In the genomic region with DNA sequence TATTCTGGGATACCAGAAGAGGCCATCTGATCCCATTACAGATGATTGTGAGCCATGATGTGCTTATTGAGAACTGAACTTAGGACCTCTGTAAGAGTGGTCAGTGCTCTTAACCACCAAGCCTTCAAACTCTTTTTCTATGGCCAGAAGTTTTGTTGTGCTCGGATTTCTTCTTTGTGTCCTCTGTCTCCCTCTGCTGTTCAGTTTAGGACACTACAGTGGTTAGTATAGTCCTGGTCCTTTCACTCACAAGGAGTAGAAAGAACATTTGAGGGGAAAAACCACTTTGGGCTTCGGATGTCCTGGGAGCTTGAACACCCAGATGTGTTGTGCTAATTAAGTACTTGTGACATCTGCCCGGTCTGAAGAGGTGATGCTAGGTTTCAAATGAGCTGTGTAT, we compare ENCODE assay signal across 9 mouse cellular contexts.
DNase-seq lines count a peak whose midpoint lies in the region; ATAC-seq and TF ChIP-seq lines count a peak whose summit lies in the region.
"Had no signal": no experiment of that assay in that cellular context is flagged by ENCODE, and none has a peak within 500 bp of the region (broad histone marks: within the 10 kb centered on the region; RNA-seq: fewer than 3 reads in every experiment).

No protein-coding gene starts in this region.

- H3K27me3 ChIP-seq in embryonic facial prominence, embryonic 11.5 days (ENCODE audit: control insufficient read depth, insufficient read depth, low read length) = no peaks in the 10 kb centered on the region
- H3K27me3 ChIP-seq in embryonic facial prominence, embryonic 10.5 days (replicated peaks; ENCODE audit: low read depth, poor library complexity, severe bottlenecking) = no peaks in the 10 kb centered on the region
- no peaks in the 10 kb centered on the region for H3K27me3 ChIP-seq in lung, postnatal 0 days (replicated peaks; ENCODE audit: insufficient read depth, low read length)
- H3K27me3 ChIP-seq: limb, embryonic 12.5 days had no signal

- no peak for ATAC-seq in embryonic facial prominence, embryonic 11.5 days (replicated peaks; ENCODE audit: insufficient number of reproducible peaks, low FRiP score, low TSS enrichment, low read depth)
- no peak for ATAC-seq in lung, postnatal 0 days

- H3K27ac ChIP-seq in embryonic facial prominence, embryonic 11.5 days (replicated peaks; ENCODE audit: low read depth, low read length) = no peak overlapping the region
- H3K27ac ChIP-seq in embryonic facial prominence, embryonic 10.5 days (replicated peaks) = no peak overlapping the region
- no peak overlapping the region for H3K27ac ChIP-seq in lung, postnatal 0 days (ENCODE audit: low read length)
- H3K27ac ChIP-seq: limb, embryonic 12.5 days had no signal

- DNase-seq in embryonic facial prominence, embryonic 11.5 days (ENCODE audit: low spot score) = peak; percentile 59
- DNase-seq in embryonic facial prominence, embryonic 10.5 days (ENCODE audit: low spot score) = no peak
- peak; percentile 10 for DNase-seq in lung, postnatal 0 days (ENCODE audit: low spot score)
- no peak for DNase-seq in lung, adult 18-20 months
- peak; percentile 24 for DNase-seq in embryo, embryonic 9.5 days (ENCODE audit: extremely low spot score)
- DNase-seq in retina, adult 2 months (ENCODE audit: low read depth, low spot score) = peak; percentile 22
- DNase-seq in thymus, postnatal 14 days = no peak
- DNase-seq in heart, adult 9 months (ENCODE audit: low spot score in 2 of 2) = no peak

- TF ChIP-seq EP300 in lung, postnatal 0 days (IDR thresholded peaks at IDR 0.05) = no peak

- 66% methylated on average over 3 of the region's 3 CpGs for WGBS in embryonic facial prominence, embryonic 11.5 days
- WGBS in embryonic facial prominence, embryonic 10.5 days = 66% methylated on average over 3 of the region's 3 CpGs
- 51% methylated on average over 3 of the region's 3 CpGs for WGBS in lung, postnatal 0 days

- H3K9ac ChIP-seq in embryonic facial prominence, embryonic 11.5 days (replicated peaks; ENCODE audit: low read length) = no peak overlapping the region
- no peak overlapping the region for H3K9ac ChIP-seq in lung, postnatal 0 days (replicated peaks; ENCODE audit: low read depth)
- H3K9ac ChIP-seq: limb, embryonic 12.5 days had no signal

- H3K4me2 ChIP-seq in embryonic facial prominence, embryonic 11.5 days (ENCODE audit: low read depth, low read length) = no peak overlapping the region
- H3K4me2 ChIP-seq in lung, postnatal 0 days (replicated peaks; ENCODE audit: low read depth, low read length) = no peak overlapping the region
- H3K4me2 ChIP-seq: limb, embryonic 12.5 days had no signal

- no peaks in the 10 kb centered on the region for H3K4me1 ChIP-seq in embryonic facial prominence, embryonic 11.5 days (ENCODE audit: control insufficient read depth, insufficient read depth, low read length)
- no peaks in the 10 kb centered on the region for H3K4me1 ChIP-seq in embryonic facial prominence, embryonic 10.5 days
- no peaks in the 10 kb centered on the region for H3K4me1 ChIP-seq in lung, postnatal 0 days (ENCODE audit: insufficient read depth, low read depth, low read length)
- H3K4me1 ChIP-seq: limb, embryonic 12.5 days had no signal

- no peaks in the 10 kb centered on the region for H3K9me3 ChIP-seq in embryonic facial prominence, embryonic 11.5 days (replicated peaks; ENCODE audit: control insufficient read depth, low read length)
- peaks cover 12% of the 10 kb centered on the region for H3K9me3 ChIP-seq in embryonic facial prominence, embryonic 10.5 days
- no peaks in the 10 kb centered on the region for H3K9me3 ChIP-seq in lung, postnatal 0 days (ENCODE audit: low read length)

- no peak overlapping the region for H3K4me3 ChIP-seq in embryonic facial prominence, embryonic 11.5 days (ENCODE audit: low read depth, low read length)
- no peak overlapping the region for H3K4me3 ChIP-seq in embryonic facial prominence, embryonic 10.5 days
- no peak overlapping the region for H3K4me3 ChIP-seq in lung, postnatal 0 days (ENCODE audit: low read depth, low read length)
- H3K4me3 ChIP-seq: limb, embryonic 12.5 days had no signal

- no peaks in the 10 kb centered on the region for H3K36me3 ChIP-seq in embryonic facial prominence, embryonic 11.5 days (replicated peaks; ENCODE audit: control insufficient read depth, insufficient read depth, low read depth, low read length)
- no peaks in the 10 kb centered on the region for H3K36me3 ChIP-seq in embryonic facial prominence, embryonic 10.5 days (replicated peaks)
- H3K36me3 ChIP-seq in lung, postnatal 0 days (ENCODE audit: insufficient read depth, low read length) = no peaks in the 10 kb centered on the region
- H3K36me3 ChIP-seq: limb, embryonic 12.5 days had no signal

- peak; percentile 43 for TF ChIP-seq CTCF in lung, postnatal 0 days (IDR thresholded peaks at IDR 0.05)

Comparison
In these comparisons a context has a peak if more than half of its experiments do, and no peak if none do; other contexts are left out.
1. DNase-seq: peak in embryonic facial prominence, embryonic 11.5 days (single experiment), lung, postnatal 0 days (single experiment), embryo, embryonic 9.5 days (single experiment) and retina, adult 2 months (single experiment); none in embryonic facial prominence, embryonic 10.5 days (single experiment), lung, adult 18-20 months (0 of 2), thymus, postnatal 14 days (single experiment) and heart, adult 9 months (0 of 2).